Mouse (Mus musculus): Measurements from ENCODE around the gene Suv39h2.

DNA sequence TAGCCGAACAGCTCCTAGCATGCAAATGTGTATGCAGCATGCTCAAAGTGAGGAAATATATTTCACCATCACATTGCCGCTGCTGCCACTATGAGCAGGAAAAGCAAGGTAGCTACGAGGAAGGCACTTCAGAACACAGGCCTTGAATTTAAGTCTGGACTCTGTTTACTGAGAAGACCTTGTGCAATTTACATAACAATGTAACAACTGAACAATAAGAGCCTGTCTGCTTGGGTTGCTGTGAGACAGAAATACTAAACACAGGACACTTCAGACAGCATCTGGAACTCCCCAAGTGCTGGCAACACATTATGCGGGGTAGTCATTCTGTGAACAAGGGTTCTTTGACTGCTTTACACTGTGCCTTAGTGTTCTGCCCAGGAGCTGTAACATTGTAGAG is 54.7 kb downstream of the Suv39h2 start:
- no peak for TF ChIP-seq TAL1 (IDR thresholded peaks at IDR 0.05; ENCODE audit: low read length)
- no peak for TF ChIP-seq GATA1 (IDR thresholded peaks at IDR 0.05; ENCODE audit: low read length)

All from erythroblast, embryonic 14.5 days (primary cell).